ENCODE assay signal across 11 mouse cellular contexts in the genomic region with DNA sequence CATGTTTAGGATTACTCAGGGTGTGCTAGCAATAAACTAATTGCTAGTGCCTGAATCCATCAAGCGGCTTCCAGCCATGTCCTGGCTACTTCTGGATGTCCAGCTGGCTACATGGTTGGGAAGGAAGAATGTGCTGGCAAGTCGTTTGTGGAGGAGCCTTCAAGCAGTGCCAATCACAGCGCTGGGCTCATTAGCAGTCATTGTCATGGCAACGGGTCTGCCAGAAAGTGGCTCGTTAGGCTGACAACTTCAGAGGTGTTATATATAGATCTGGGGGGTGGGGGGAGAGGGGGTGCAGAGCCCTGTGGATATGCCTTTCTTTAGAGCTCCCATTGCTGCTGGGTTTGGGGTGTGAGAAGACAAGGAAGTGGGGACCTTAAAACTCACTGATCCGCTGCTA.
A peak's percentile ranks its signal among the peaks of the same experiment; 100 is the strongest.
DNase-seq lines count a peak whose midpoint lies in the region; ATAC-seq lines count a peak whose summit lies in the region.
"Had no signal": no experiment of that assay in that cellular context is flagged by ENCODE, and none has a peak within 500 bp of the region (broad histone marks: within the 10 kb centered on the region; RNA-seq: fewer than 3 reads in every experiment).

No protein-coding gene starts in this region.

- WGBS in midbrain, embryonic 14.5 days, result 47% methylated on average over 6 of the region's 6 CpGs
- 72% methylated on average over 6 of the region's 6 CpGs for WGBS in midbrain, embryonic 11.5 days

- H3K9me3 ChIP-seq in midbrain, embryonic 14.5 days (ENCODE audit: control insufficient read depth, low read length), result no peaks in the 10 kb centered on the region
- no peaks in the 10 kb centered on the region for H3K9me3 ChIP-seq in midbrain, embryonic 11.5 days (ENCODE audit: control insufficient read depth, low read length)
- H3K9me3 ChIP-seq: heart, embryonic 15.5 days; liver, embryonic 13.5 days had no signal

- no peak overlapping the region for H3K4me2 ChIP-seq in midbrain, embryonic 14.5 days (ENCODE audit: low read length)
- no peak overlapping the region for H3K4me2 ChIP-seq in midbrain, embryonic 11.5 days
- H3K4me2 ChIP-seq: heart, embryonic 15.5 days; liver, embryonic 13.5 days had no signal

- no peak overlapping the region for H3K27ac ChIP-seq in midbrain, embryonic 14.5 days (replicated peaks; ENCODE audit: low read depth, low read length)
- H3K27ac ChIP-seq in midbrain, embryonic 11.5 days (ENCODE audit: low read depth, low read length), result no peak overlapping the region
- H3K27ac ChIP-seq: heart, embryonic 15.5 days; liver, embryonic 13.5 days had no signal

- no peak overlapping the region for H3K9ac ChIP-seq in midbrain, embryonic 14.5 days (replicated peaks; ENCODE audit: low read length)
- H3K9ac ChIP-seq in midbrain, embryonic 11.5 days (ENCODE audit: low read length), result no peak overlapping the region
- H3K9ac ChIP-seq: heart, embryonic 15.5 days; liver, embryonic 13.5 days had no signal

- peaks cover 4% of the 10 kb centered on the region; the same call in 1 of the 2 replicates for H3K4me1 ChIP-seq in midbrain, embryonic 14.5 days (ENCODE audit: control insufficient read depth, insufficient read depth, low read length)
- H3K4me1 ChIP-seq in midbrain, embryonic 11.5 days (ENCODE audit: control insufficient read depth, insufficient read depth, low read length), result no peaks in the 10 kb centered on the region
- H3K4me1 ChIP-seq: liver, embryonic 13.5 days had no signal

- H3K4me3 ChIP-seq in midbrain, embryonic 14.5 days (replicated peaks; ENCODE audit: low read depth, low read length), result no peak overlapping the region
- H3K4me3 ChIP-seq in midbrain, embryonic 11.5 days (ENCODE audit: low read depth, low read length), result no peak overlapping the region
- H3K4me3 ChIP-seq: heart, embryonic 15.5 days; liver, embryonic 13.5 days had no signal

- no peaks in the 10 kb centered on the region for H3K27me3 ChIP-seq in midbrain, embryonic 14.5 days (ENCODE audit: control insufficient read depth, insufficient read depth, low read length)
- no peaks in the 10 kb centered on the region for H3K27me3 ChIP-seq in midbrain, embryonic 11.5 days (ENCODE audit: control insufficient read depth, insufficient read depth, low read length)
- H3K27me3 ChIP-seq: CH12.LX; heart, embryonic 15.5 days; liver, embryonic 13.5 days had no signal

- peak; percentile 79 for DNase-seq in midbrain, embryonic 14.5 days
- DNase-seq in midbrain, embryonic 11.5 days (ENCODE audit: low spot score, missing footprints), result no peak
- DNase-seq in frontal cortex, postnatal 36 days (ENCODE audit: low spot score in 2 of 2), result peak; percentile 76 to 92
- peak; percentile 87 to 97 for DNase-seq in left cerebral cortex, postnatal 25 days (ENCODE audit: low spot score in 2 of 2)
- DNase-seq in gastrocnemius, postnatal 4 days (ENCODE audit: low spot score in 2 of 2), result no peak
- no peak for DNase-seq in heart, adult 8-10 months (ENCODE audit: low spot score)
- no peak for DNase-seq in spleen, postnatal 36 days (ENCODE audit: low spot score in 2 of 2)
- DNase-seq: liver, embryonic 13.5 days had no signal

- no peaks in the 10 kb centered on the region for H3K36me3 ChIP-seq in midbrain, embryonic 14.5 days (ENCODE audit: control insufficient read depth, insufficient read depth, low read length)
- no peaks in the 10 kb centered on the region for H3K36me3 ChIP-seq in midbrain, embryonic 11.5 days (ENCODE audit: control insufficient read depth, insufficient read depth, low read length)
- H3K36me3 ChIP-seq: heart, embryonic 15.5 days; liver, embryonic 13.5 days had no signal

- no peak; the same call in 1 of the 2 replicates for ATAC-seq in midbrain, embryonic 14.5 days (ENCODE audit: low FRiP score, low TSS enrichment)
- no peak for ATAC-seq in midbrain, embryonic 11.5 days (ENCODE audit: low FRiP score)
- no peak for ATAC-seq in CD4-positive, CD25-positive, alpha-beta regulatory T cell, adult 4 months

- intact Hi-C loops in left cerebral cortex, postnatal 25 days (cut with DNase I), result loop anchor here (2.0 to 5.0 kb wide), 2 partner anchors 41 to 139 kb away; a partner anchor contains a TSS

Comparison
In these comparisons a context has a peak if more than half of its experiments do, and no peak if none do; other contexts are left out.
1. DNase-seq: peak in midbrain, embryonic 14.5 days (single experiment), frontal cortex, postnatal 36 days (2 of 2) and left cerebral cortex, postnatal 25 days (2 of 2); none in midbrain, embryonic 11.5 days (single experiment), gastrocnemius, postnatal 4 days (0 of 2), heart, adult 8-10 months (single experiment) and spleen, postnatal 36 days (0 of 2).